Mouse (Mus musculus) stomach, embryonic 14.5 days (tissue): Measurements from ENCODE around the gene Adamts17. TPM values are rescaled to one million over a fixed set of nuclear protein-coding genes. Genes with fewer than 3 reads are reported as not detected.

Source experiments
- ATAC-seq: fragments of 200-750 bp; cut with Nextera tagmentation; 2 replicates; pipeline ENCODE4 v1.8.0; 2017; ENCODE audit warnings: low read depth, moderate TSS enrichment; ENCODE audit not compliant: insufficient number of reproducible peaks, insufficient read depth, low FRiP score
- H3K27ac ChIP-seq: fragments of 300-500 bp; sonication (generic); 2 replicates; pipeline ENCODE4 v1.5.1; 2014; ENCODE audit warnings: mild to moderate bottlenecking, low read length, moderate library complexity, mixed read lengths
- H3K27me3 ChIP-seq: fragments of 300-500 bp; sonication (generic); 2 replicates; pipeline ENCODE4 v1.6.1; 2014; ENCODE audit warnings: low read length, control low read depth, mixed read lengths; ENCODE audit not compliant: control insufficient read depth, insufficient read depth
- H3K36me3 ChIP-seq: fragments of 300-500 bp; sonication (generic); 2 replicates; pipeline ENCODE4 v1.6.1; 2014; ENCODE audit warnings: mild to moderate bottlenecking, control low read depth, low read length, moderate library complexity, mixed read lengths; ENCODE audit not compliant: control insufficient read depth, insufficient read depth
- H3K4me1 ChIP-seq: fragments of 300-500 bp; sonication (generic); 2 replicates; pipeline ENCODE4 v1.6.1; 2014; ENCODE audit warnings: low read length, control low read depth, mixed read lengths; ENCODE audit not compliant: control insufficient read depth, insufficient read depth
- H3K4me2 ChIP-seq: fragments of 300-500 bp; sonication (generic); replicated peaks from 2 replicates; pipeline ENCODE4 v1.6.1; 2014; ENCODE audit warnings: low read depth, low read length, control low read depth
- H3K4me3 ChIP-seq: fragments of 300-500 bp; sonication (generic); 2 replicates; pipeline ENCODE4 v1.5.1; 2014; ENCODE audit warnings: low read depth, low read length, control low read depth
- H3K9ac ChIP-seq: fragments of 300-500 bp; sonication (generic); replicated peaks from 2 replicates; pipeline ENCODE4 v1.6.1; 2014; ENCODE audit warnings: low read depth, mild to moderate bottlenecking, control low read depth, low read length, moderate library complexity, mixed read lengths
- H3K9me3 ChIP-seq: fragments of 300-500 bp; sonication (generic); 2 replicates; pipeline ENCODE4 v1.6.1; 2016; ENCODE audit warnings: low read depth, low read length, control low read depth; ENCODE audit not compliant: control insufficient read depth
- WGBS: fragments of 180-500 bp; shearing (Covaris S2); extraction: QIAGEN DNeasy Blood & Tissue Kit; methylation state at CpG from one replicate; pipeline ENCODE4 v1.1.7; 2014; 5-methylcytosine and 5-hydroxymethylcytosine counted together
- polyA plus RNA-seq: library from polyadenylated mRNA; unstranded; fragments of >200 nt; fragmentation: Nextera tagmentation; extraction: Ambion mirVana; gene quantifications from 2 replicates; pipeline ENCODE4 v1.2.1, GENCODE M21; 2014

Adamts17 gene
- polyA plus RNA-seq, 1 experiment from 2014 or later, result 7.8 TPM

DNA sequence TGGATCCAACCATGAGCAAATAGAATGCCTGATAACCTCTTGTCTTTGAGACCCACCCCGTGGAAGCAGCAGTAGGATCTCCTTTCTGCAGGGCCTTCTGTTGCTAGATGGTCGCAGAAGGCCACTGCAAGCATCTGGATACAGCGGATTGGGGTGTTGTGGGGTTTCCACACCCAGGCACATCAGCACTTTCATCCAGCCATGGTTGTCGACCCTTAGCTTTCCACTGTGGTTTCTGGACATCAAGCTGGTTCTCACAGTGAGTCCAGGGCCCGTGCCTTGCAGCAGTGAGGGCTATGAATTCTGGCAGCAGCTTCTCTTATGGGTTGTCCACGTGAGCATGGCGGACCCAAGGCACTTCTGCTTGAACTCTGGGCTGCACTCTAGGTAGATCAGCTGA is 118.2 kb downstream of the Adamts17 start:
- Histone ChIP-seq H3K4me1 (peaks cover 19% of the 10 kb centered on the region), H3K36me3 (no peaks in the 10 kb centered on the region), H3K27me3 (no peaks in the 10 kb centered on the region), H3K9ac (no peak overlapping the region), H3K9me3 (no peaks in the 10 kb centered on the region), H3K4me3 (no peak overlapping the region), H3K4me2 (no peak overlapping the region), H3K27ac (no peak overlapping the region)
- WGBS, result 93% methylated on average over 7 of the region's 7 CpGs
- ATAC-seq, result no peak

DNA sequence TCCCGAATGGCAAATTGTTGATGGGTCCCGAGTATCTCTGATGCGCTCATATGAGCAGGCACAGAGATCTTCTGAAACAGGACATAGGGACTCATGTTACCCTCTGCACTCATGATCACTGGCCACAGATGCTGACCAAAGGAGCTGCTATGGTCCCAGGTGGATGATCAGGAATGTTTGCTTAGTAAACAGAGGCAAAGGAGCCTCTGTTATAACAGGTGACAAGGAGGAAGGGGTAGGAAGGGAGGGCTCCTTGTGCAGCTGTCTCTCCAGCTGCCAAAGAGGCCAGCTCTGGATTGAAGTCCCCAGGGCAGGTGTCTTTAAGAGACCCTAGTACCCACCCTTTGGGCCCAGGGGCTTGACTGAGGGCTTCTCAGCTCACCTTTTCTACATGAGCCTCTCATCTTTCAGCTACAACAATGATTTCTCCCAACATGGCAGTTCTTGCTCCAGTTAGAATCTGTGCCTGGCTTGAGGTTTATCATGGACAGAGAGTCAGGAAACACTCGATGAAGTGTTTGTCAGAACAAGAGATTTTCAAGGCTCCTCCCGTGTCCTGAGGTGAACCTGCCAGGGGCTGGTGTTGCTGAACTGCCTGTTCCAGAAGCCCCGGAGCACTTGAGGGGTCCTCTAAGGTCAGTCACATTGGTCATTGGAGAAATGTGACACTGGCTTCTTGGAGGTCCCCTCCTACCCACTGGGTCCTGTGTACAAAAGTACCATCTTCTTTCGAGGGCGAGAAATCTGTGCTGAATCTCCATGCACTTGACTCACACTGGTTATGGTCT is 120.9 kb downstream of the Adamts17 start:
- Histone ChIP-seq H3K4me1 (peaks cover 8% of the 10 kb centered on the region), H3K36me3 (no peaks in the 10 kb centered on the region), H3K4me2 (no peak overlapping the region), H3K9ac (no peak overlapping the region), H3K27me3 (no peaks in the 10 kb centered on the region), H3K27ac (no peak overlapping the region), H3K4me3 (no peak overlapping the region), H3K9me3 (no peaks in the 10 kb centered on the region)
- 62% methylated on average over 8 of the region's 8 CpGs for WGBS
- ATAC-seq, result no peak

GRCm38 (mm10) chr7:66962736-66963135 is 123.2 kb downstream of the Adamts17 start:
- WGBS, result 86% methylated on average over 10 of the region's 10 CpGs
- ATAC-seq, result no peak
- Histone ChIP-seq H3K9me3 (no peaks in the 10 kb centered on the region), H3K4me1 (peaks cover 6% of the 10 kb centered on the region), H3K36me3 (no peaks in the 10 kb centered on the region), H3K4me3 (no peak overlapping the region), H3K27me3 (no peaks in the 10 kb centered on the region), H3K9ac (no peak overlapping the region), H3K4me2 (no peak overlapping the region), H3K27ac (no peak overlapping the region)

GRCm38 (mm10) chr7:66963541-66963940 is 124.0 kb downstream of the Adamts17 start:
- Histone ChIP-seq H3K27me3 (no peaks in the 10 kb centered on the region), H3K9ac (no peak overlapping the region), H3K4me1 (peaks cover 6% of the 10 kb centered on the region), H3K4me2 (no peak overlapping the region), H3K9me3 (no peaks in the 10 kb centered on the region), H3K27ac (no peak overlapping the region), H3K36me3 (no peaks in the 10 kb centered on the region), H3K4me3 (no peak overlapping the region)
- 51% methylated on average over 8 of the region's 8 CpGs for WGBS
- ATAC-seq, result no peak

DNA sequence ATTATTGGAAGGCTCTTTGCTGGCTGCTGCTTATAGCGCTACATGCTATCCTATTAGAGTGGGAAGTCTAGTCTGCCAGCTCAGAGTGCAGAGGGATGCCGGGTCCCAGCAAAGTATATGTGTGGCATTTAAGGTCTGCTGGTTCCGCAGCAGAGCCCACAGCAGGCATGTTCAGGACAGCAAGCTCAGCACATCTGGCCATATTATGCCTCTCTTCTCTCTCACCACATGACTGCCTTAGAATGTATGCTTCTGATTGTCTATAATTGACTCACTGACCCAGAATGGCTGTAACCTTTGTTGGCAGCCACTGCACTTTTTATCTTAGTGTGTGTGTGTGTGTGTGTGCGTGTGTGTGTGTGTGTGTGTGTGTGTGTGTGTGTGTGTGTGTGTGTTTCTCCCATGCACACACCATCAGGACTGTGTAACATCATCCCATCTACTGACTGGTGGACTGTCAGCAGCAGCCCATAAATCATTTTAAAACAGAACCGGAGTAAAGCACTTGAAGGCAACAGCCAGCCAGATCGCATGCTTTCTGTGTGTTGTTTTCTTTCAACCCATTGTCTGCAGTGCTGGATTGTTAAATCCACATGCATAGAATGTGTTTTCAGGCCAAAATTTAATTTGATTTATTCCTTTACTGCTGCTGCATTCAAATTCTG is 127.1 kb downstream of the Adamts17 start:
- H3K4me2 ChIP-seq, result no peak overlapping the region
- no peaks in the 10 kb centered on the region for H3K27me3 ChIP-seq
- no peak overlapping the region for H3K4me3 ChIP-seq
- no peak overlapping the region for H3K9ac ChIP-seq
- H3K36me3 ChIP-seq, result no peaks in the 10 kb centered on the region
- H3K4me1 ChIP-seq, result peaks cover 6% of the 10 kb centered on the region
- peak overlapping the region; percentile 68; the same call in 1 of the 2 replicates for H3K27ac ChIP-seq
- 50% methylated on average over 6 of the region's 6 CpGs for WGBS
- ATAC-seq, result 0 out of 2 replicates have a peak, but pooled peaks have one; percentile 20
- H3K9me3 ChIP-seq, result no peaks in the 10 kb centered on the region

GRCm38 (mm10) chr7:66967206-66967919 is 127.8 kb downstream of the Adamts17 start:
- no peak for ATAC-seq
- Histone ChIP-seq H3K4me3 (no peak overlapping the region), H3K27ac (peak overlapping the region; percentile 68; the same call in 1 of the 2 replicates), H3K4me1 (peaks cover 6% of the 10 kb centered on the region), H3K9ac (no peak overlapping the region), H3K4me2 (no peak overlapping the region), H3K9me3 (no peaks in the 10 kb centered on the region), H3K36me3 (no peaks in the 10 kb centered on the region), H3K27me3 (no peaks in the 10 kb centered on the region)
- 64% methylated on average over 8 of the region's 8 CpGs for WGBS

DNA sequence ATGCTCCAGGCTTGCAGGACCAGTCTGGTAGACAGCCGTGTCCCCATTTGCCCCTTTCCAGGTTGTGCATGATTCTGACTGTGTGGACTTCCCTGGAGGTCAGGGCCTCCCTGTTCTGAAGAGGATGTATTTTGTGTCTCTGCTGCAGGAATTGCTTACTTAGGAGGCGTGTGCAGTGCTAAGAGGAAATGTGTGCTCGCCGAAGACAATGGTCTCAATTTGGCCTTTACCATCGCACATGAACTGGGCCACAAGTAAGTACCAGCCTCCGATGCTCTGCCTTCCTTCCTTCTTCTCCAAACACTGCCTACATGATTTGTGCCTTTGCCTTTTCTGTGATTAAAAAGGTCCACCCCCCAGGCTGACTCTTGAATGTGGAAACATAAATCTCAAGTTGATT is 129.1 kb downstream of the Adamts17 start:
- Histone ChIP-seq H3K9me3 (no peaks in the 10 kb centered on the region), H3K4me1 (peaks cover 6% of the 10 kb centered on the region), H3K4me3 (no peak overlapping the region), H3K27ac (peak overlapping the region; percentile 3; the same call in 1 of the 2 replicates), H3K9ac (no peak overlapping the region), H3K4me2 (no peak overlapping the region), H3K27me3 (no peaks in the 10 kb centered on the region), H3K36me3 (no peaks in the 10 kb centered on the region)
- 54% methylated on average over 6 of the region's 6 CpGs for WGBS
- ATAC-seq, result no peak

GRCm38 (mm10) chr7:66969199-66969598 is 129.7 kb downstream of the Adamts17 start:
- WGBS, result 29% methylated on average over 2 of the region's 2 CpGs
- H3K4me3 ChIP-seq, result no peak overlapping the region
- peaks cover 6% of the 10 kb centered on the region for H3K4me1 ChIP-seq
- H3K27me3 ChIP-seq, result no peaks in the 10 kb centered on the region
- no peak for ATAC-seq
- H3K9me3 ChIP-seq, result no peaks in the 10 kb centered on the region
- H3K36me3 ChIP-seq, result no peaks in the 10 kb centered on the region
- no peak overlapping the region for H3K9ac ChIP-seq
- peak overlapping the region; percentile 3; the same call in 1 of the 2 replicates for H3K27ac ChIP-seq
- no peak overlapping the region for H3K4me2 ChIP-seq
